Mouse (Mus musculus) MEL (cell line): ENCODE data around the gene Tmem107.

ENCODE experiments used
- CTCF ChIP-seq, 3 experiments: IDR thresholded peaks in 2 of 3; conservative IDR thresholded peaks in 1 of 3; 2 replicates each; pipeline ENCODE4 v1.5.1; 2011 to 2012; ENCODE audit warnings: low read length in 3 of 3, low read depth in 2 of 3, mild to moderate bottlenecking in 2 of 3, improper control_type of control experiment in 1 of 3, inconsistent platforms in 1 of 3, mixed read lengths in 1 of 3, moderate library complexity in 1 of 3; ENCODE audit not compliant: control insufficient read depth in 1 of 3, insufficient read depth in 1 of 3, poor library complexity in 1 of 3, severe bottlenecking in 1 of 3
- HCFC1 ChIP-seq: IDR thresholded peaks from 2 replicates; pipeline ENCODE4 v1.6.1; 2012; ENCODE audit warnings: low read depth, mild to moderate bottlenecking, inconsistent platforms, low read length, improper control_type of control experiment, moderate library complexity
- JUND ChIP-seq: IDR thresholded peaks from 2 replicates; pipeline ENCODE4 v1.6.1; 2011; ENCODE audit warnings: low read depth, mild to moderate bottlenecking, improper control_type of control experiment, low read length
- MAFK ChIP-seq: IDR thresholded peaks from 2 replicates; pipeline ENCODE4 v1.6.1; 2011; ENCODE audit warnings: low read depth, mild to moderate bottlenecking, low read length, improper control_type of control experiment, borderline replicate concordance
- MYC ChIP-seq: IDR thresholded peaks from 2 replicates; pipeline ENCODE4 v1.6.1; 2011; ENCODE audit warnings: low read depth, mild to moderate bottlenecking, low read length, improper control_type of control experiment, moderate library complexity
- POLR2A ChIP-seq, 2 experiments: IDR thresholded peaks; 2 replicates each; pipeline ENCODE4 v1.6.1; 2011 to 2012; ENCODE audit warnings: low read length in 2 of 2, mild to moderate bottlenecking in 2 of 2, control low read depth in 1 of 2, improper control_type of control experiment in 1 of 2, low read depth in 1 of 2, moderate library complexity in 1 of 2; ENCODE audit not compliant: control insufficient read depth in 1 of 2, insufficient read depth in 1 of 2, poor library complexity in 1 of 2
- POLR2AphosphoS2 ChIP-seq: IDR thresholded peaks from 2 replicates; pipeline ENCODE4 v1.6.1; 2011; ENCODE audit warnings: low read length, improper control_type of control experiment
- ZKSCAN1 ChIP-seq: IDR thresholded peaks from 2 replicates; pipeline ENCODE4 v1.6.1; 2012; ENCODE audit warnings: low read depth, mild to moderate bottlenecking, inconsistent platforms, low read length, improper control_type of control experiment, moderate library complexity

GRCm38 (mm10) chr11:69062194-69062760 is 8.3 kb upstream of the Tmem107 start:
- no peak for TF ChIP-seq POLR2AphosphoS2
- peak; percentile 93 for TF ChIP-seq MAFK
- no peak for TF ChIP-seq JUND
- TF ChIP-seq CTCF (IDR thresholded peaks at IDR 0.05 in 2 of 3, conservative IDR thresholded peaks at IDR 0.05 in 1 of 3; ENCODE audit: control insufficient read depth in 1 of 3, insufficient read depth in 1 of 3, low read depth in 2 of 3, low read length in 3 of 3, poor library complexity in 1 of 3, severe bottlenecking in 1 of 3), result no peak
- TF ChIP-seq MYC, result no peak
- TF ChIP-seq ZKSCAN1, result no peak
- TF ChIP-seq POLR2A (IDR thresholded peaks at IDR 0.05; ENCODE audit: control insufficient read depth in 1 of 2, insufficient read depth in 1 of 2, low read depth in 1 of 2, low read length in 2 of 2, poor library complexity in 1 of 2), result no peak
- no peak; the same call in 1 of the 2 replicates for TF ChIP-seq HCFC1
